Mouse (Mus musculus): Measurements from ENCODE around the gene Stk39. TPM values are rescaled to one million over a fixed set of nuclear protein-coding genes. Genes with fewer than 3 reads are reported as not detected.

Gene Stk39
- polyA plus RNA-seq, 1 experiment = 16.7 TPM

DNA sequence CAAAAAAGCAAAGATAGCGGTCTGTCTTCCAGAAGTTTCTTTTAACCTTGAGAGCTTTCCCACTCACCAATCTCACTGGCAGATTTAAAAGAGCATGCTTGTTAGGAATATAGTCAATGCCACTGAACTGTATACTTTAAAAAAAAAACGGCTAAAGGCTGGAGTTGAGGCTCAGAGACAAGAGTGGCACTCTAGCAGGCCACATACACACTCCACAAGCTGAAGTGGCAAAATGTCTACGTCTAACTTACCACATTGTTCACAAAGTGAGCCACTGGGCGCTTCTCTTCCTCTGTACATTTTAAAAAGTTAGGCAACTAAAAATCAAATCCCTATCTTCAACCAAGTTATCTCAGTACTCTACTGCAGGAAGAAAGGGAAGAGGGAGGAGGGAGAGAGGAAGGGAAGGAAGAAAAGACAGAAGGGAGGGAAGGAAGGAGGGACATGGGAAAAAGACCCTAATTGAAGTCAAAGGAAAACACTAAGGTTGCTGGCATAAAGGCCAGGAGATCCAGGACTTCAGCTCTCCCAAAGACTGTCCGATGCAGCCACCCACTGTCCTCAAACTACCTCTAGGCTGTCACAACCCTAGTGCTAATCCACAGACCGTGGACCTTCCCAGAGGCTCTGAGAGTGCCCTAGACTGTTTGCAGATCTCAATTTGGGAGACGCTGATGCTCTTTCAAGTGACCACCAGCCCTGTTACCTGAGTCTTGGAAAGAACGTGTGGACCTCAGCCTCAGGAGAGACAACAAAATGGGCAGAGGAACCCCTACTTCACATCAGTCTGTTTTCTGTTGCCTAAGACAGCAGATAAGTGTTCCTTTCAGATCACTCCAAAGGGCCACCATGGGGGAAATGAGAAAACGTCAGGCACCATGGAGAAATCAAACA, 4.7 kb downstream of the Stk39 start:
- Histone ChIP-seq H3K27ac (replicated peaks; ENCODE audit: low read depth, low read length) (no peak overlapping the region), H3K4me1 (ENCODE audit: control insufficient read depth, insufficient read depth, insufficient read length, low read length) (peaks cover 10% of the 10 kb centered on the region), H3K4me3 (ENCODE audit: insufficient read depth, low read depth, low read length) (no peak overlapping the region)

DNA sequence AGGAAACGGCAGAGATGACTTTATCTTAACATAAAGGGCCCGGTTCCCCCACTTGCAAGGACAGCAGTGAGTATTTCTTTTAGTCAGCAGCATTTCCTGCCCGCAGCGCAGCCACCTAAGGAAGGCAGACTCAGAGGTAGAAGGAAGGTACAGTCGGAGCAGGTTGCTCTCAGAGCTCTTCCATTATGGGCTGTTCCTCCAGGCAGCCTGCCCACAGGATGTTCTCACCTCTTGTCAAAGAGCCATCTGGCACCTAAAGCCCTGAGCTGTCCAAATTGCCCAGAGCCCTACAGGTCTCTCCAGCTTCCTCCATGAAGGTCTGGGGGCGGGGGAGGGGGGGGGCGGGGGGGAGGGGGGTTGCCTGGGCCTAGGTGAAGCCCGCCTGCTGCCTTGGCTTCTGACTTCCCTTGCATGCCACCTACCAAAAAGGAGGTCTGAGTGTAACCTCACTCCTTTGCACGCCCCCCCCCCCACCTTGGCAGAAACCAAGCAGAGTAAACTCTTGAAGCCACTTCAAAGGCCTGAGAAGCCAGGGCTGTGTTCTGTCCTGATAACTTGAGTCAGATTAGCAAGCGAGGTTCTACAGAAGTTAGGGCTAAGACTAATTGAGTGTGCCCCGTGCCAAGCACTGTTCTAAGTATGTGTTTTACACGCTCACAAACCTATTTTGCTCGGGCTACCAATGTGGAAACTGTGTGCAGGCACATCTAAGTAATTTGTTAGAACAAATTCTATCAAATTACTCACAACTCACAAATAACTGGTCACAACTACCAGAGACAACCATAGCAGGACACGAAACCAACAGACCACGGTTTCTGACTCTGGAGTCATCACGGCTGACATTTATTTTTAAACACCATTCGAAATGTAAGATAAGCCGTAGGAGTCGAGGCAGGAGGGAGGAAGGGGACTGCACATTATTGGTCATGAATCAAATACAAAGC, 5.7 kb downstream of the Stk39 start:
- Histone ChIP-seq H3K4me3 (ENCODE audit: insufficient read depth, low read depth, low read length) (no peak overlapping the region), H3K4me1 (ENCODE audit: control insufficient read depth, insufficient read depth, insufficient read length, low read length) (peaks cover 10% of the 10 kb centered on the region), H3K27ac (replicated peaks; ENCODE audit: low read depth, low read length) (no peak overlapping the region)

DNA sequence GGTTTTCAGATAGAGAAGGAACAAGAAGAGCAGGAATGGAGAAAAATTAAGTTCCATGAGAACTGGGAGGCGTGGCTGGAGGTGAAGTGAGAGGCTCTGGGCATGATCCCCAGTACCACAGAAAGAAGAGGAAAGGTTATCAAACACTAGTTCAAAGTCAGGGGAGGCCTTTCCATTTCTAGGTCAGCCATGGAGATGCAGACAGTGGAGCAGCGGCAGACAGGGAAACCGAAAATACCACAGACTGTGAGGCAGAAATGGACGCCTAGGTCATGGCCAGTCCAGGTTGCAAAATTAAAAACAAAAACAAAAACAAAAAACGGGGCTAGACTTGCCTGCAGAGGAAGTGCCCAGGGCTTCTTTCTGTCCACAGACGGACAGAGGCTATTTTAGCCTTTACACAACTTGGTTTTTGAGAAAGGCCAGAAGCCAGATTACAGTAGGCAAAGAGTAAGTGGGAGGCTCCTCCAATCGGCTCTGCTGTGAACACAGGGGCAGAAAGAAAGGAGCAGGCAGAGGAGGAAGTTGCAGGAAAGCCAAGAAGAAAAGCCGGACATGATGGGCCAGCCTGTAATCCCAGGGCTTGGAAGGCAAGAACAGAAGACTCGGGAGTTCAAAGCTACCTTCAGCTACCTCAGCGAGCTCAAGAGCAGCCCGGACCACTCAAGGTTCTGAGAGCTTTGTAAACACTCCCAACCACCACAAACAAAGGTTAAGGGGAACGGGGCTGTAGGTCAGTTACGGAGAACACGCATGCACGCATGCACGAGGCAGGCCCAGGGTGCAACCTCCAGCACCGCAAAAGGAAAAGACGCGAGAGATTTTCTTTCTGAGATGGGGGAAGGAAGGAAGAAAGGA, 6.6 kb downstream of the Stk39 start:
- Histone ChIP-seq H3K4me3 (ENCODE audit: insufficient read depth, low read depth, low read length) (no peak overlapping the region), H3K4me1 (ENCODE audit: control insufficient read depth, insufficient read depth, insufficient read length, low read length) (peaks cover 10% of the 10 kb centered on the region), H3K27ac (replicated peaks; ENCODE audit: low read depth, low read length) (0 out of 2 replicates have a peak overlapping the region, but pooled peaks have one; percentile 0)

DNA sequence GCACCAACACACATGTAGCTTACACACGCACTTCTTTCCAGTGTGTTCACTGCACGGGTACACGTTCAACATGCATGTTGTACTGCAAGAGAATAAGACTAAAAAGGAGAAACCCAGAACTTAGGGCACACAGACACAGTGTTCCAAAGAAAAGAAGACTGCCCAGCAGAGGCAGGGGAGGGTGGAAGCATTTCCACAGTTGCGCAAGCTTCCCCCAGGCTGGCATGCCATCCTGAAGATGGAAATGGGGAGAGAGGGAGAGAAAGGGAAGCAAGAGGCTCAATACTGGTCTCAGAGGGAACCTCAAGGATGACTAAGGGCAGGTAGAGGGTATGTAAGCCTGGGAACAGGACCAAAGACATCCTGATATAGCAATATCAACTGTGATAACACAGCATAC, 7.6 kb downstream of the Stk39 start:
- Histone ChIP-seq H3K4me3 (ENCODE audit: insufficient read depth, low read depth, low read length) (no peak overlapping the region), H3K27ac (replicated peaks; ENCODE audit: low read depth, low read length) (no peak overlapping the region), H3K4me1 (ENCODE audit: control insufficient read depth, insufficient read depth, insufficient read length, low read length) (peaks cover 10% of the 10 kb centered on the region)

DNA sequence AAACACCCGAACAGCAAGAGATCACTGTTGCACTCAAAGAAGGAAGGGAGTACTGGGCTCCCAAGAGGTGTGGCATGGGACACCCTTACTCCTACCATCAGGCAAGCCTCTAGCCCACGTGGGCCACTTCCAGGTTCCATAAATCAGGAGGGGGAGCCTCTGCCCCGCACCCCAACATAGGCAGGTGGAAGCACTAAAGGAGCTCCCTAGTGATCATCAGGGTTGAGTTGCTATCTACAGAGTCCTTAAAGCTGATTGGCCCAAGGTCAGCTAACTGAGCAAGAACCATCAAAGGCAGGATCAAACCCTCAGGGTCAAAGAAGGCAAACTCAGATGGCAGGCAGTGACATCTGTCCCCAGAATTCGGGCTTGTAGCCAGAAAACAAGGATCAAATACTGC, 8.3 kb downstream of the Stk39 start:
- no peak overlapping the region for H3K27ac ChIP-seq (replicated peaks; ENCODE audit: low read depth, low read length)
- H3K4me1 ChIP-seq (ENCODE audit: control insufficient read depth, insufficient read depth, insufficient read length, low read length) = peaks cover 10% of the 10 kb centered on the region
- no peak overlapping the region for H3K4me3 ChIP-seq (ENCODE audit: insufficient read depth, low read depth, low read length)

DNA sequence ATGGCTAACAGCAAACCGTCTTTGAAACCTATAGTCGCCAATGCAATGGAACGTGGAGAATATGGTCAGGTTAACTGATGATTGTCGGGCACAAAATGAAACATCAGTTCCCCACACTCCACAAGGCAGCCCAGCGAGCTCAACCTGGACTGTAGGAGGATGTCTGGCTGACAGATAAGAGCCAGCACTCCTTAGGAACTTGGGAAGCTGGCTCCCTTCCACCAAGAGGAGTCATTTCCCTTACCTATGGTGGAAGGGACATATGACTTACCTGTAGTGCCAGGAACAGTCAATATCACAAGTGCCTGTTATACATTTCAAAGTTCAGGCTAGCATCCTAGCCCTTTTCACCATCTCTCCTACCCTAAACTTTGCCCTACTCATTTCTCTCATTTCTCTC, 14.0 kb downstream of the Stk39 start:
- Histone ChIP-seq H3K4me1 (ENCODE audit: control insufficient read depth, insufficient read depth, insufficient read length, low read length) (0 out of 2 replicates have a peak, but pooled peaks cover 2% of the 10 kb centered on the region), H3K27ac (replicated peaks; ENCODE audit: low read depth, low read length) (no peak overlapping the region), H3K4me3 (ENCODE audit: insufficient read depth, low read depth, low read length) (no peak overlapping the region)

DNA sequence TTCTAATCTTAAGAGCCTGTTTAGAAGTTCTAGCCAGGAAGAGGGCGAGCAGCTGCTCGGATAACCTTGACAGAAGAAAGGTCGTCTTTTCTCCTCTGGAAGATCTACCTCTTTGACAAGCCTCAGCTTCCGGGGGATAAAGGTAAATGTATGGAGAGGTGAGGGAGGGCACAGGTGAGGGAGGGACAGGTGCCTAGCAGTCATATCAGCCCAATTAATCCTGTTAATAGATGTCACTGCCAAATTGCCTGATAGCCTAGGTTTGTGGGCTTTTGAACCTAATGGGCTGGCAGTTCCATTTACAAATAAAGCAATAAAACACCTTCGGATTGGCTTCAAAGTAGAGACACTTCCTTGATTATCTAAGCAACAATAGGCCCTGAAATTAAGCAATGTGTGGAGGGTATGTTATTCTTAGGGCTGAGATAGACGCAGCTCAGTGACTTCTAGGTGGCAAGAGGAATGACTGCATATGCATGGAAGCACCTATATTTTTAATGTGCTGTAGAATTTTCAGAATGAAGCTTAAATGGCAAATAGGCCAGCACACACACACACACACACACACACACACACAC, 14.5 kb downstream of the Stk39 start:
- Histone ChIP-seq H3K4me3 (ENCODE audit: insufficient read depth, low read depth, low read length) (no peak overlapping the region), H3K4me1 (ENCODE audit: control insufficient read depth, insufficient read depth, insufficient read length, low read length) (peaks cover 2% of the 10 kb centered on the region; the same call in 1 of the 2 replicates), H3K27ac (replicated peaks; ENCODE audit: low read depth, low read length) (no peak overlapping the region)

DNA sequence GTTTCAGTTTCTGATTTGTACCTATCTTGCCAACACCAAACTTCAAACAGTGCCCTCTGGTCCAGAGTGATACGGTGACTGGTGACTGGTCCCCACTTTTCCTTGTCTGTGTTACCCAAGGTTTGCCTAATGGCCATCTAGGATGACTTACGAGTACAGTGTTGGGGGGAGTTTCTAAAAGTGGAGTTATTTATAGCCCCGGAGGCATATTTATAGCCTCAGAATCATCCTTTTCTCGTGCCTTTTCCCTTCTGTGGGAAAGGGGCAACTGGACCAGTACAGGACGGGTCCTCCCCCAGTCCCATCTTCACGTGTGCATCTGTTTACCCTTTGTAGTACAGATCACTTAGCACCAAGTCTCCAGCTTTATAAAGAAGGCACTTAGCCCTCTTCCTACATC, 15.2 kb downstream of the Stk39 start:
- Histone ChIP-seq H3K27ac (replicated peaks; ENCODE audit: low read depth, low read length) (no peak overlapping the region), H3K4me1 (ENCODE audit: control insufficient read depth, insufficient read depth, insufficient read length, low read length) (peaks cover 2% of the 10 kb centered on the region; the same call in 1 of the 2 replicates), H3K4me3 (ENCODE audit: insufficient read depth, low read depth, low read length) (no peak overlapping the region)

DNA sequence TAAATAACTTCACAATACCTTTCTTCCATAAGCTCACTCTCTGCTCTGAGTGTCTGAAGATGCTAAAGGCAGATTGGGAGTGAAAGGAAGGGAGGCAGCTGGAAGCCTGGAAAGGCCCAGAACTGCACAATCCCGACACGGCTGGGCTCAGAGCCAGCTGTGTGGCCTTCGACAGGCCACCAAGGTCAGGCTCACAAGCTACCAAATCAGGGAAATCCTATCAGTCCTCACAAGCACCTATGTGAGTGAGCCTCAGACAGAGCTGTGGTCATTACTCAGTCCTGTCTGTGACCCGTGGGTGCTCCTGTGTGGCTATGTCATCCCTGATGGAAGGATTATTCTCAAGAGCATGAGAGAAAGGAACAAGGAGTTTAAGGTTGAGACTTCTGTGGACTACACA, 19.7 kb downstream of the Stk39 start:
- Histone ChIP-seq H3K27ac (replicated peaks; ENCODE audit: low read depth, low read length) (no peak overlapping the region), H3K4me1 (ENCODE audit: control insufficient read depth, insufficient read depth, insufficient read length, low read length) (peaks cover 2% of the 10 kb centered on the region; the same call in 1 of the 2 replicates)

DNA sequence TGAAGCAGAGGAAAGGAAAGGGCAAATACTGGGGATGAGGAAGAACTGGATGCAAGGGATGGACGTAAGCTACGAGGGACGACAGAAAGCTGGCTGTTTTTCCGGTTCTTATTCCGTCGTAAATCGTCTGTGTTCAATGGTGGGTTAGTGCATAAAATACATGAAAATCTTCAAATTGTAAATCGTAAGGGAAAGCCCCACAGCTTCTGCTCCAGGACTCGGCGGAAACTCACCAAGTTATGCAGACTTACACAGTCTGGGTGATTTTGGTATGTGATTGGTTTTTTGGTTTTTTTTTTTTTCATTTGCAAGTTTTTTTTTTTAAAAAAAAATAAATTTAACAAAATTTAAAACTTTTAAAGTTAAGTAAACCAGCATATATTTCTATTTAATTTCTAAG, 24.0 kb downstream of the Stk39 start:
- H3K4me1 ChIP-seq (ENCODE audit: control insufficient read depth, insufficient read depth, insufficient read length, low read length) = no peaks in the 10 kb centered on the region; the same call in 1 of the 2 replicates
- H3K4me3 ChIP-seq (ENCODE audit: insufficient read depth, low read depth, low read length) = no peak overlapping the region
- H3K27ac ChIP-seq (replicated peaks; ENCODE audit: low read depth, low read length) = no peak overlapping the region

More for the DNA sequence above, 19.7 kb downstream of the Stk39 start:
- H3K4me3 ChIP-seq (ENCODE audit: insufficient read depth, low read depth, low read length) = no peak overlapping the region

DNA sequence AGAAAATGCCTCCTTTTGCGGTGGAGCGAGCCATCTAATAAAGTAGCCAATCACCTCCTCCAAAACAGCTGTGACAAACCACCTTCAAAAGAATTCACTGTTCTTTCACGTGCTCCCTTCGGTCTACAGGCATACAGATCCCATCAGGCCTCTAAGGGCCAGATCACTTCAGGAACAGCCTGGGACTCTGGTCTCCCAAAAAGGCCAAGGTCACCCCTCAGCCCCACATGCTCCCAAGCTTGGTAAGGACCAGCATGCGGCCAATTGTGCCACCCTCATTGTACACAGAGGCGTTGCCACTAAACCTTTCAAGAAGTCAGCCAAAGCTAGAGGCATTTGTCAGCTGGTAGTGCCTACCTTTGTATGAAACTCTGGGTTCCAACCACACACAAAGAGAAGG, 28.9 kb downstream of the Stk39 start:
- Histone ChIP-seq H3K4me3 (ENCODE audit: insufficient read depth, low read depth, low read length) (no peak overlapping the region), H3K27ac (replicated peaks; ENCODE audit: low read depth, low read length) (no peak overlapping the region), H3K4me1 (ENCODE audit: control insufficient read depth, insufficient read depth, insufficient read length, low read length) (no peaks in the 10 kb centered on the region)

DNA sequence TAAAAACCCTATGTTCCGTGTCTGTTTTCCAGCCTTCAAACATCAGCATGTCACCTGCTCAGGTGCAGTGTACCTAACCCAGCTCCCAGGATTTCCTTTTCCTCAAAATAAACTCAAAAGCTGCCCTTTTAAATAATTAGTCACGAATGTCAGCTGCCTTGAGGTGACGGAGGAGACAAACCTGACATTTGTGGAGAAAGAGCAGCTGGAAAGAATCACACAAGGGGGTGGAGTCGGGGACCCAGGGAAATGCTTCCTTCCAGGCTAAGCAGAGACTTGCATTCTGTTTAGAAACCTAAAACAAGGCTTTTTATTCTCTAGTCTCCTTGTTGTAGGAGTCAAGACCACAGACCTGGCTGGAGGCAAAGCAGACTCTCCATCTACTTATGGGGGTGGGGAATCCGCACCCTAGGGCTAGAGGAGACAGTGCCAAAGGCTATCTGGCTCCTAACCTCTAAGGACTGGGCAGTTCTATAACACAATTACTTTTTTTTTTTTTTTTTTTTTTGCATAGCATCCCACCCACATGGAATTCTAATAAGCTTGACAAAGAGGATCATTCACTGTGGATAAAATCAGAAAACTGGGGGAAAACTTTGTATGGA, 29.9 kb downstream of the Stk39 start:
- Histone ChIP-seq H3K4me3 (ENCODE audit: insufficient read depth, low read depth, low read length) (no peak overlapping the region), H3K27ac (replicated peaks; ENCODE audit: low read depth, low read length) (no peak overlapping the region), H3K4me1 (ENCODE audit: control insufficient read depth, insufficient read depth, insufficient read length, low read length) (peaks cover 2% of the 10 kb centered on the region; the same call in 1 of the 2 replicates)

DNA sequence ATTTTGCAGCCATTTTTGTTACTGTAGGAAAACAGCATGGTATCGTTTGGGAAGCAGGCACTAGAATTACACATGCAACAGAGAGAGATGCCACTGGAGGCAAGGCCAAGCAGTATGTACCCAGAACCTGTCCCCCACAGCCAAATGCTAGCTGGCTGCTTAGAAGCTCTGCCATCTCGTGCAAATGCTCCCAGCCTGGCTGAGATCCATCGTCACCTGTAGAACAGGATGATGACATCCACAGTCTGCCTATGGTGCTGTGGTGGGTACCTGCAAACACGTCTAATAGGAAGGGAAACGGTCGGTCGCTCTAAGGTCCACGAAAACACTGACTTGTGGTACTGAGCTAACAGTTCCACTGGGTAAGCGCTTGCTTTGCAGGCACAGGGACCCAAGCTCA, 32.5 kb downstream of the Stk39 start:
- Histone ChIP-seq H3K4me1 (ENCODE audit: control insufficient read depth, insufficient read depth, insufficient read length, low read length) (peaks cover 4% of the 10 kb centered on the region; the same call in 1 of the 2 replicates), H3K27ac (replicated peaks; ENCODE audit: low read depth, low read length) (no peak overlapping the region)

DNA sequence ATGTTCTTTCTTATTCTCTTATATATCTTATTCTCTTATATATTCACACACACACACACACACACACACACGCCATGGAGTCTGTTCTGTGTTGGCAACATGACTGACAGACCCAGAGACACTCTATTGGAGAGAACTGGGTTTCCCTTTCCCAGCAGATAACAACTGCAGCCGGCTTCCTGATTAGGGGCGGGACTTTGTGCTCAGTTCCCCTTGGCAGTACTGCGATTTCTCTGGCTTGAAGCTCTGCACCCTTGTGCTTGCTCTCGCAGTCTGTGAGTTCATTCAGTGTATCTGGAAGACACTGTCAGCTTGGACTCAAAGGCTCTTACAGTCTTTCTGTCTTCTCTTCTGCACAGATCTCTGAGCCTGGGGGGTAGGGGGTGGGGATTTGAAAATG, 34.1 kb downstream of the Stk39 start:
- Histone ChIP-seq H3K4me3 (ENCODE audit: insufficient read depth, low read depth, low read length) (no peak overlapping the region), H3K27ac (replicated peaks; ENCODE audit: low read depth, low read length) (no peak overlapping the region), H3K4me1 (ENCODE audit: control insufficient read depth, insufficient read depth, insufficient read length, low read length) (peaks cover 8% of the 10 kb centered on the region)

More for the DNA sequence above, 32.5 kb downstream of the Stk39 start:
- no peak overlapping the region for H3K4me3 ChIP-seq (ENCODE audit: insufficient read depth, low read depth, low read length)

Data from brown adipose tissue, adult 24 weeks (tissue).